Mouse (Mus musculus): ENCODE results near the gene Car11. TPM values are rescaled to one million over a fixed set of nuclear protein-coding genes. Genes with fewer than 3 reads are reported as not detected.
"Not testable (repeated sequence)": the region's sequence is repeated elsewhere in the genome, so short reads cannot be mapped to it uniquely, and the experiment has no call there.

Gene Car11
- polyA plus RNA-seq (2015; fragmentation: Nextera tagmentation; extraction: Ambion mirVana): 70.7 and 73.8 TPM in 2 replicates

GRCm38 (mm10) chr7:45699523-45700141, at the start of gene Car11:
Car11 (plus strand) TSS chr7:45699843.
- 1% methylated on average over 36 of the region's 36 CpGs for WGBS

GRCm38 (mm10) chr7:45650484-45650883, 49.2 kb upstream of the Car11 start:
- not testable (repeated sequence) for H3K4me1 ChIP-seq; H3K9ac ChIP-seq; H3K4me3 ChIP-seq; H3K27me3 ChIP-seq (replicated peaks); ATAC-seq (replicated peaks); H3K27ac ChIP-seq; H3K4me2 ChIP-seq; H3K36me3 ChIP-seq (replicated peaks); H3K9me3 ChIP-seq
- 96% methylated on average over 20 of the region's 20 CpGs for WGBS

More at GRCm38 (mm10) chr7:45699523-45700141, at the start of gene Car11:
- Histone ChIP-seq H3K36me3 (replicated peaks) (no peaks in the 10 kb centered on the region), H3K27ac (peak within 1 kb of the TSS; percentile 85), H3K4me1 (peaks cover 47% of the 10 kb centered on the region), H3K4me2 (peak within 1 kb of the TSS; percentile 88), H3K9me3 (no peaks in the 10 kb centered on the region), H3K4me3 (peak within 1 kb of the TSS; percentile 55), H3K9ac (peak within 1 kb of the TSS; percentile 74), H3K27me3 (replicated peaks) (no peaks in the 10 kb centered on the region)
- ATAC-seq (replicated peaks): peak; percentile 4; the same call in 1 of the 2 replicates

GRCm38 (mm10) chr7:45654424-45655047, 45.1 kb upstream of the Car11 start:
- Histone ChIP-seq H3K4me3 (no peak overlapping the region), H3K36me3 (replicated peaks) (no peaks in the 10 kb centered on the region), H3K27me3 (replicated peaks) (no peaks in the 10 kb centered on the region), H3K27ac (no peak overlapping the region), H3K9ac (no peak overlapping the region), H3K4me1 (peaks cover 4% of the 10 kb centered on the region; the same call in 1 of the 2 replicates), H3K9me3 (no peaks in the 10 kb centered on the region), H3K4me2 (peak overlapping the region; percentile 29)
- peak; percentile 58; the same call in 1 of the 2 replicates for ATAC-seq (replicated peaks)
- 29% methylated on average over 17 of the region's 17 CpGs for WGBS

DNA sequence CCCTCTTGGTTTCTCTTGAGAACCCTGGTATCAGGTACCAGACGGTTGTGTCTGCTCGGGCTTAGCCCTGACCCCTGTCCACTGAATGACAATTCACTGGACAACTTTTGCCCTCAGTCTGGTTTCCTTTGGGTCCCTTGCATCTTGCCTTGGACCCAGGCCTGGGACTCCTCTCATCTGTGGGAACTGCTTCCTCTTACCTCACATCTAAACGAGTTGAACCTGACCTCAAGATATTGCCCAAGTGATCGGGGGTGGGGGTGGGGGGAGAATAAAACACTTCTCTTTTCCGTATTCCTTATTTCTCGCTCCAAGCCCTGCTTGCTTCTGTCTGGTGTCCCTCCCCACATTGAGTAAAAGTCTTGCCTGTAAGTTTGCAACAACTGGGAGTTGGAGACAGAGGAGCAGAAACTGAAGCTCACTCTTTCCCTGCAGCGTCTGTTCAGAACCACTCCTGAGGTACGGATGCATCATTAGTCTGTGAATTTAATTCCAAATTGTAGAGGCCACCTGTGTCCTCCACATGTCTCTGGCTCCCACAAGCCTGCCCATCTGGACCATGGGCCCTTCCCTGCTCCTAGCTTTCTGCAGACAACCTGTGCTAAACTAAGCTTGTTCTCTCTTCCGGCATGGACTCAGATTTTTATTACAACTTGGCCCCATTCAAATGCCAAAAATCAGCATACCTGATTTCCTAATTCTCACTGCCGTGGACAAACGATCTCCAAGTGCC, 38.7 kb upstream of the Car11 start:
- Histone ChIP-seq H3K4me2 (no peak overlapping the region), H3K4me3 (no peak overlapping the region), H3K27ac (no peak overlapping the region), H3K9ac (no peak overlapping the region), H3K27me3 (replicated peaks) (no peaks in the 10 kb centered on the region), H3K36me3 (replicated peaks) (no peaks in the 10 kb centered on the region), H3K4me1 (no peaks in the 10 kb centered on the region), H3K9me3 (no peaks in the 10 kb centered on the region)
- WGBS: 87% methylated on average over 11 of the region's 11 CpGs
- no peak for ATAC-seq (replicated peaks)

DNA sequence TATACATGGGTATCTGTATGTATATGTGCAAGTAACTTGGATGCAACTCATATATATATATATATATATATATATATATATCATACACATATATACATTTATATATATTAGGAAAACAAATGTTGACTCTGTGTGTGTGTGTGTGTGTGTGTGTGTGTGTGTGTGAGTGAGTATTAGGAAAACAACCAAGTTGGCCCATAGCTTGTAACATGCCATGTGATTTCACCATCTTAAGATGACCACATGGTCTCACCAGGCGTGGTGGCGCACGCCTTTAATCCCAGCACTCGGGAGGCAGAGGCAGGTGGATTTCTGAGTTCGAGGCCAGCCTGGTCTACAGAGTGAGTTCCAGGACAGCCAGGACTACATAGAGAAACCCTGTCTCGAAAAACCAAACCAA, 37.9 kb upstream of the Car11 start:
- H3K36me3 ChIP-seq (replicated peaks); H3K9me3 ChIP-seq; H3K4me3 ChIP-seq; H3K9ac ChIP-seq; H3K27ac ChIP-seq; H3K27me3 ChIP-seq (replicated peaks); H3K4me2 ChIP-seq; H3K4me1 ChIP-seq; ATAC-seq (replicated peaks): not testable (repeated sequence)
- WGBS: 91% methylated on average over 6 of the region's 6 CpGs

DNA sequence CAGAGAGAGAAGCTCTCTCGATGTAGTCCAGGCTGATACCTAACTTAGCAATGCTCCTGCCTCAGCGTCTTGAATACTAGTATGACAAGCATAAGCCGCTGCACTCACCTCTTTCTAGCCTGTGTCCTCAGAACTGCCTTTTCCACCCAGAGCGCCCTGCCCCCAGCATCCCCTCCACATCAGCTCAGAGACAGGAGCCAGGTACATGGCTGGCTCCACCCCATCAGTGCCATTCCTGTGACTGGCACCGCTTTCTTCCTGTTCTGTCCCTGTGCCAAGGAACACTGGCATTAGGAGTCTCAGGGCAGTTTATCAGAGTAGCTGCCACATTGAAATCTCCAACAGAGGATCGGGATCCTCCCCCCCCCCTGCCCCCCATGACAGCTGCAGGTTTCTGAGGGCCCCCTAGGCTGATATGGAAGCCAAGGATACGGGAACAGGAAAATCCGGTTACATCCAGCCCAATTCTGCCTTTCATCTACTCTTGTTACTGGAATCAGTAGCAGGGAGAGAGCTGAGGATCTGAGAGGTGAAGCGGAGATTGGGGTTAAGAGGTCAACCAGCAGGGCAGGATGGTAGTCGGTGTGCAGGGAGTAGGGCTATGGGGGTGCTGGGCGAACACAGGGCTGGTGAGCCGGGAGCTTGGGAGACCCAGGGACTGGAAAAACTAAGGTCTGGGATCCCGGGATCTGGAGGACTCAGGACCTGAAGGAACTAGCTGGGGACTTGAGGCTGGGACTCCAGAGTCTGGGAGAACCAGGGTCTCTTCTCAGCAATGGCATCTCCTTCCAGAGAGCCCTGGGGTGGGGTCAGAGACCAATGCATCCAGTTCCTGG, 34.1 kb upstream of the Car11 start:
- WGBS: 60% methylated on average over 13 of the region's 13 CpGs
- ATAC-seq (replicated peaks): no peak
- H3K27me3 ChIP-seq (replicated peaks): no peaks in the 10 kb centered on the region

DNA sequence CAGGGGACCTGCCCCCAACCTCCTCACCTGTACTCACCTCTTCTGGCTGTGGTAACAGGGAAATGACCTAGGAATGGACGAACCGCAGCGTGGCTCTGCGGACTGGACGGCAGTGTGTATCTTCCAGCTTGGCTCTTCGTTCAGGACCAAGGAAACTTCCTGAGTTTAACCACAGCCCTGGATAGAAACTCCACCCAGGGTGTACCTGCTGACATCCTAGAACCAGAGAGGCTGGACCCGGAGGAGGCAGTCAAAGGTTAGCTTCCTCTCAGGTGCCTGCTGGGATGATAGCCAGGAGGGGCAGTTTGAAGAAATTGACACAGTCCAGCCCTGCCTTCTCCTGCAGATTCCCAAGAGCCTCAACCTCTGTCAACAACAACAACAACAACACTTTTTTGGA, 33.5 kb upstream of the Car11 start, which contains the start of gene Fut2:
Gene Fut2, minus strand, starts transcription at position 234 of the 400 bp plus-strand sequence.
- WGBS: 90% methylated on average over 7 of the region's 7 CpGs
- H3K9me3 ChIP-seq: no peaks in the 10 kb centered on the region
- ATAC-seq (replicated peaks): no peak
- H3K4me3 ChIP-seq: no peak within 1 kb of the TSS
- no peaks in the 10 kb centered on the region for H3K36me3 ChIP-seq (replicated peaks)
- H3K4me1 ChIP-seq: no peaks in the 10 kb centered on the region
- H3K4me2 ChIP-seq: no peak within 1 kb of the TSS
- H3K27ac ChIP-seq: no peak within 1 kb of the TSS
- no peaks in the 10 kb centered on the region for H3K27me3 ChIP-seq (replicated peaks)
- H3K9ac ChIP-seq: no peak within 1 kb of the TSS

More for the DNA sequence above, 34.1 kb upstream of the Car11 start:
- no peak overlapping the region for H3K9ac ChIP-seq
- H3K4me1 ChIP-seq: no peaks in the 10 kb centered on the region
- no peak overlapping the region for H3K27ac ChIP-seq
- no peaks in the 10 kb centered on the region for H3K9me3 ChIP-seq
- H3K4me2 ChIP-seq: no peak overlapping the region
- H3K36me3 ChIP-seq (replicated peaks): no peaks in the 10 kb centered on the region
- no peak overlapping the region for H3K4me3 ChIP-seq

DNA sequence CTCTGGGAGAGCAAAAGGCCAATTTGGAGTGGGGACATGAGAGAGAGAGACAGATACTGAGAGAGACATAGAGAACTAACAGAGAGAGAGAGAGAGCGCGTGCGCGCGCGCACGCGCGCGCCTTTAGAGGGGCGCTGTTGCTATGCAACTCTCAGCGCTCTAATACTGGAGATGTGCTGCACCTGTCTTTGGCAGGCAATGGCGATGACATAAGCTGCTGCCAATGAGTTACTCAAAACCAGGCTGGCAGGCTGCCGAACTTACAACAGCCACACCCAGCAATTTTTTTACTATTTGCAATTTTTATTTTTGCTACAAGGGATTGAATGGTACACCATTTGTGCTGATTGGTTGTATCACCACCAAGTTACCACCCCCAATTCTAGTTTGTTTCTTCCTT, 31.9 kb upstream of the Car11 start:
- Histone ChIP-seq H3K36me3 (replicated peaks) (no peaks in the 10 kb centered on the region), H3K9me3 (no peaks in the 10 kb centered on the region), H3K27ac (no peak overlapping the region), H3K4me3 (no peak overlapping the region), H3K9ac (no peak overlapping the region), H3K27me3 (replicated peaks) (no peaks in the 10 kb centered on the region), H3K4me1 (no peaks in the 10 kb centered on the region), H3K4me2 (no peak overlapping the region)
- ATAC-seq (replicated peaks): no peak
- 67% methylated on average over 14 of the region's 14 CpGs for WGBS

- Histone ChIP-seq H3K9ac (no peak overlapping the region), H3K4me3 (no peak overlapping the region), H3K27me3 (replicated peaks) (no peaks in the 10 kb centered on the region), H3K4me2 (no peak overlapping the region), H3K9me3 (no peaks in the 10 kb centered on the region), H3K27ac (no peak overlapping the region), H3K36me3 (replicated peaks) (no peaks in the 10 kb centered on the region), H3K4me1 (no peaks in the 10 kb centered on the region)
- ATAC-seq (replicated peaks): no peak
- 97% methylated on average over 9 of the region's 9 CpGs for WGBS
Observed at GRCm38 (mm10) chr7:45668921-45669320, 30.7 kb upstream of the Car11 start.

- peaks cover 3% of the 10 kb centered on the region; the same call in 1 of the 2 replicates for H3K4me1 ChIP-seq
- H3K4me2 ChIP-seq: no peak overlapping the region
- no peaks in the 10 kb centered on the region for H3K27me3 ChIP-seq (replicated peaks)
- no peak overlapping the region for H3K4me3 ChIP-seq
- ATAC-seq (replicated peaks): no peak
- H3K9ac ChIP-seq: no peak overlapping the region
- no peaks in the 10 kb centered on the region for H3K36me3 ChIP-seq (replicated peaks)
- no peaks in the 10 kb centered on the region for H3K9me3 ChIP-seq
- no peak overlapping the region for H3K27ac ChIP-seq
- WGBS: 75% methylated on average over 7 of the region's 7 CpGs
Observed at GRCm38 (mm10) chr7:45677627-45678295, 21.9 kb upstream of the Car11 start.

GRCm38 (mm10) chr7:45678513-45678912, 21.1 kb upstream of the Car11 start:
- no peak overlapping the region for H3K9ac ChIP-seq
- no peak overlapping the region for H3K4me3 ChIP-seq
- no peaks in the 10 kb centered on the region for H3K36me3 ChIP-seq (replicated peaks)
- H3K27me3 ChIP-seq (replicated peaks): no peaks in the 10 kb centered on the region
- no peak for ATAC-seq (replicated peaks)
- H3K4me2 ChIP-seq: no peak overlapping the region
- no peak overlapping the region for H3K27ac ChIP-seq
- WGBS: 93% methylated on average over 14 of the region's 14 CpGs
- H3K9me3 ChIP-seq: no peaks in the 10 kb centered on the region
- H3K4me1 ChIP-seq: peaks cover 5% of the 10 kb centered on the region; the same call in 1 of the 2 replicates

Data from midbrain, embryonic 15.5 days (tissue).